Mouse (Mus musculus): Measurements from ENCODE around the gene Ism2. TPM values are rescaled to one million over a fixed set of nuclear protein-coding genes. Genes with fewer than 3 reads are reported as not detected.
"Not testable (repeated sequence)": the region's sequence is repeated elsewhere in the genome, so short reads cannot be mapped to it uniquely, and the experiment has no call there.

Gene Ism2
- polyA plus RNA-seq, 1 experiment from 2014 or later = 1.7 TPM

GRCm38 (mm10) chr12:87284268-87284667 is 15.2 kb downstream of the Ism2 start:
- H3K27me3 ChIP-seq = no peaks in the 10 kb centered on the region
- H3K4me3 ChIP-seq = no peak overlapping the region
- ATAC-seq (ENCODE audit: insufficient number of reproducible peaks, low FRiP score, low TSS enrichment, low read depth) = no peak
- no peaks in the 10 kb centered on the region for H3K4me1 ChIP-seq
- H3K36me3 ChIP-seq = no peaks in the 10 kb centered on the region
- WGBS = 68% methylated on average over 4 of the region's 4 CpGs
- no peak overlapping the region for H3K27ac ChIP-seq
- no peaks in the 10 kb centered on the region for H3K9me3 ChIP-seq
- no peak overlapping the region for H3K4me2 ChIP-seq
- no peak overlapping the region for H3K9ac ChIP-seq

GRCm38 (mm10) chr12:87283706-87284105 is 15.8 kb downstream of the Ism2 start:
- ATAC-seq (ENCODE audit: insufficient number of reproducible peaks, low FRiP score, low TSS enrichment, low read depth) = no peak
- Histone ChIP-seq H3K4me2 (no peak overlapping the region), H3K4me3 (no peak overlapping the region), H3K27ac (no peak overlapping the region), H3K9me3 (no peaks in the 10 kb centered on the region), H3K4me1 (no peaks in the 10 kb centered on the region), H3K27me3 (no peaks in the 10 kb centered on the region), H3K36me3 (no peaks in the 10 kb centered on the region), H3K9ac (no peak overlapping the region)
- whole genome bisulfite sequencing = 72% methylated on average over 7 of the region's 7 CpGs

GRCm38 (mm10) chr12:87282743-87283142 is 16.8 kb downstream of the Ism2 start:
- Histone ChIP-seq H3K9ac (no peak overlapping the region), H3K27ac (no peak overlapping the region), H3K4me2 (no peak overlapping the region), H3K27me3 (no peaks in the 10 kb centered on the region), H3K4me1 (peaks cover 4% of the 10 kb centered on the region; the same call in 1 of the 2 replicates), H3K4me3 (no peak overlapping the region), H3K36me3 (no peaks in the 10 kb centered on the region), H3K9me3 (no peaks in the 10 kb centered on the region)
- 91% methylated on average over 4 of the region's 4 CpGs for WGBS
- ATAC-seq (ENCODE audit: insufficient number of reproducible peaks, low FRiP score, low TSS enrichment, low read depth) = no peak

- Histone ChIP-seq H3K9ac (no peak overlapping the region), H3K4me2 (no peak overlapping the region), H3K27me3 (no peaks in the 10 kb centered on the region), H3K4me1 (peaks cover 4% of the 10 kb centered on the region; the same call in 1 of the 2 replicates), H3K4me3 (no peak overlapping the region), H3K36me3 (peaks cover 2% of the 10 kb centered on the region), H3K27ac (no peak overlapping the region), H3K9me3 (no peaks in the 10 kb centered on the region)
- no peak for ATAC-seq (ENCODE audit: insufficient number of reproducible peaks, low FRiP score, low TSS enrichment, low read depth)
- 76% methylated on average over 1 of the region's 1 CpGs for WGBS
These were observed 17.7 kb downstream of the Ism2 start for GRCm38 (mm10) chr12:87281766-87282165.

GRCm38 (mm10) chr12:87279879-87280278 is 19.6 kb downstream of the Ism2 start:
- no peak overlapping the region for H3K4me3 ChIP-seq
- WGBS = 52% methylated on average over 14 of the region's 14 CpGs
- H3K9me3 ChIP-seq = no peaks in the 10 kb centered on the region
- peaks cover 21% of the 10 kb centered on the region for H3K36me3 ChIP-seq
- ATAC-seq (ENCODE audit: insufficient number of reproducible peaks, low FRiP score, low TSS enrichment, low read depth) = no peak
- H3K4me1 ChIP-seq = peaks cover 4% of the 10 kb centered on the region; the same call in 1 of the 2 replicates
- H3K4me2 ChIP-seq = no peak overlapping the region
- H3K9ac ChIP-seq = no peak overlapping the region
- H3K27ac ChIP-seq = no peak overlapping the region
- no peaks in the 10 kb centered on the region for H3K27me3 ChIP-seq

GRCm38 (mm10) chr12:87279350-87279749 is 20.2 kb downstream of the Ism2 start:
- Histone ChIP-seq H3K9me3 (no peaks in the 10 kb centered on the region), H3K4me1 (peaks cover 4% of the 10 kb centered on the region; the same call in 1 of the 2 replicates), H3K36me3 (peaks cover 27% of the 10 kb centered on the region), H3K9ac (no peak overlapping the region), H3K4me2 (no peak overlapping the region), H3K4me3 (no peak overlapping the region), H3K27me3 (no peaks in the 10 kb centered on the region), H3K27ac (no peak overlapping the region)
- WGBS = 62% methylated on average over 3 of the region's 3 CpGs
- ATAC-seq (ENCODE audit: insufficient number of reproducible peaks, low FRiP score, low TSS enrichment, low read depth) = 0 out of 2 replicates have a peak, but pooled peaks have one; percentile 1

GRCm38 (mm10) chr12:87278118-87278730 is 21.3 kb downstream of the Ism2 start:
- peaks cover 4% of the 10 kb centered on the region; the same call in 1 of the 2 replicates for H3K4me1 ChIP-seq
- peaks cover 36% of the 10 kb centered on the region for H3K36me3 ChIP-seq
- no peak overlapping the region for H3K27ac ChIP-seq
- no peak overlapping the region for H3K4me3 ChIP-seq
- H3K4me2 ChIP-seq = no peak overlapping the region
- no peak overlapping the region for H3K9ac ChIP-seq
- 21% methylated on average over 6 of the region's 6 CpGs for WGBS
- H3K27me3 ChIP-seq = no peaks in the 10 kb centered on the region
- H3K9me3 ChIP-seq = no peaks in the 10 kb centered on the region
- no peak for ATAC-seq (ENCODE audit: insufficient number of reproducible peaks, low FRiP score, low TSS enrichment, low read depth)

GRCm38 (mm10) chr12:87277251-87277650 is 22.3 kb downstream of the Ism2 start:
- not testable (repeated sequence) for H3K27ac ChIP-seq; H3K27me3 ChIP-seq; H3K9ac ChIP-seq; H3K4me1 ChIP-seq; H3K9me3 ChIP-seq; ATAC-seq (ENCODE audit: insufficient number of reproducible peaks, low FRiP score, low TSS enrichment, low read depth); H3K4me2 ChIP-seq; H3K4me3 ChIP-seq
- 88% methylated on average over 4 of the region's 4 CpGs for WGBS
- H3K36me3 ChIP-seq = peaks cover 46% of the 10 kb centered on the region

GRCm38 (mm10) chr12:87274853-87275831 is 24.4 kb downstream of the Ism2 start:
- Histone ChIP-seq H3K4me1 (peaks cover 4% of the 10 kb centered on the region; the same call in 1 of the 2 replicates), H3K9me3 (no peaks in the 10 kb centered on the region), H3K4me2 (no peak overlapping the region), H3K36me3 (peaks cover 67% of the 10 kb centered on the region), H3K4me3 (no peak overlapping the region), H3K27ac (no peak overlapping the region), H3K9ac (no peak overlapping the region), H3K27me3 (no peaks in the 10 kb centered on the region)
- WGBS = 87% methylated on average over 9 of the region's 9 CpGs
- no peak for ATAC-seq (ENCODE audit: insufficient number of reproducible peaks, low FRiP score, low TSS enrichment, low read depth)

- H3K9me3 ChIP-seq = no peaks in the 10 kb centered on the region
- peaks cover 49% of the 10 kb centered on the region for H3K36me3 ChIP-seq
- no peak for ATAC-seq (ENCODE audit: insufficient number of reproducible peaks, low FRiP score, low TSS enrichment, low read depth)
- no peaks in the 10 kb centered on the region for H3K27me3 ChIP-seq
- 20% methylated on average over 4 of the region's 4 CpGs for WGBS
- peak overlapping the region; percentile 69 for H3K4me3 ChIP-seq
- H3K9ac ChIP-seq = no peak overlapping the region; the same call in 1 of the 2 replicates
- no peak overlapping the region for H3K27ac ChIP-seq
- H3K4me1 ChIP-seq = peaks cover 8% of the 10 kb centered on the region
- H3K4me2 ChIP-seq = peak overlapping the region; percentile 83
These were observed 31.8 kb downstream of the Ism2 start for GRCm38 (mm10) chr12:87267682-87268081.

- H3K4me3 ChIP-seq = peak overlapping the region; percentile 69
- peak; percentile 45 for ATAC-seq (ENCODE audit: insufficient number of reproducible peaks, low FRiP score, low TSS enrichment, low read depth)
- peaks cover 46% of the 10 kb centered on the region for H3K36me3 ChIP-seq
- peaks cover 8% of the 10 kb centered on the region for H3K4me1 ChIP-seq
- H3K9me3 ChIP-seq = no peaks in the 10 kb centered on the region
- peak overlapping the region; percentile 61 for H3K9ac ChIP-seq
- no peaks in the 10 kb centered on the region for H3K27me3 ChIP-seq
- WGBS = under 1% methylated on average over 31 of the region's 31 CpGs
- H3K27ac ChIP-seq = peak overlapping the region; percentile 90
- H3K4me2 ChIP-seq = peak overlapping the region; percentile 83
These were observed 32.5 kb downstream of the Ism2 start for GRCm38 (mm10) chr12:87266827-87267603.

Measured in limb, embryonic 15.5 days (tissue).